Mouse (Mus musculus) adrenal gland, postnatal 25 days (tissue): ENCODE measurements around the gene Cltc. TPM values are rescaled to one million over a fixed set of nuclear protein-coding genes. Genes with fewer than 3 reads are reported as not detected.

Experiments used
- DNase-seq: peaks from one replicate; pipeline ENCODE4 v3.0.0; 2021; ENCODE audit warnings: mixed read lengths
- total RNA-seq: library from RNA; stranded (reverse); gene quantifications from 2 replicates; pipeline ENCODE4 v1.2.3, GENCODE M21; 2021

The Cltc gene
- total RNA-seq, 1 experiment from 2014 or later = 268 TPM

GRCm38 (mm10) chr11:86646136-86646834, 111.1 kb downstream of the Cltc start:
- DNase-seq = no peak

DNA sequence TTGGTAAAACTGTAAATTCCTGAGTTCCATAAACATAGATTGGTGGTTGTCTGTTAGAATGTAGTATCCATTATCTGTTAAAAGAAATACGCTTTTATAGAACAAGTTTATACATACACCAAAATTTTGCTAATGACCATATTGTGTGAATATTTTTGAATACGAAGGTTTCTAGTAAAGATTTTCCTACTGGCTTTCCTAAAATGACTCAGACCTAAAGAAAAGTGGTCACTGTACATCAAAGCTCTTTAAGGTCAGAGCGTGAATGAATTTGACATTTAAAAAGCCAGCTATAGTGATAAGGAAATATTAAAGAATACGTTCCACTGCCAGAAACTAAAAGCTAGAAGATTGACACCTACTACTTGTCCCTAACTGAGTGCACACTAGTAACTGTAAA, 112.8 kb downstream of the Cltc start:
- DNase-seq = no peak

Other genes with a start within 250 kb of the Cltc start
- 41.3 and 44.1 TPM in 2 replicates for gene Rps6kb1, start 212.8 kb downstream of the Cltc start, total RNA-seq
- 8.5 and 10.5 TPM in 2 replicates for gene Tubd1, start 212.6 kb downstream of the Cltc start, total RNA-seq
- 105 and 162 TPM in 2 replicates for gene Vmp1, start 73.7 kb downstream of the Cltc start, total RNA-seq
- gene Ptrh2, start 73.6 kb downstream of the Cltc start, total RNA-seq = 18.2 and 18.8 TPM in 2 replicates
- gene Dhx40, start 50.2 kb upstream of the Cltc start, total RNA-seq = 31.9 and 38.1 TPM in 2 replicates
- gene Ypel2, start 236.1 kb upstream of the Cltc start, total RNA-seq = 38.3 and 38.6 TPM in 2 replicates